Mouse (Mus musculus) bone marrow macrophage, adult 2 months (primary cell): Measurements from ENCODE around the gene Zbtb45.

ENCODE experiments used
- CTCF ChIP-seq: IDR thresholded peaks from 2 replicates; pipeline ENCODE4 v1.5.1; 2012; ENCODE audit warnings: low read depth, mild to moderate bottlenecking, low read length, moderate library complexity
- POLR2A ChIP-seq: IDR thresholded peaks from 2 replicates; pipeline ENCODE4 v1.6.1; 2012; ENCODE audit warnings: mild to moderate bottlenecking, low read depth, low read length, borderline replicate concordance

DNA sequence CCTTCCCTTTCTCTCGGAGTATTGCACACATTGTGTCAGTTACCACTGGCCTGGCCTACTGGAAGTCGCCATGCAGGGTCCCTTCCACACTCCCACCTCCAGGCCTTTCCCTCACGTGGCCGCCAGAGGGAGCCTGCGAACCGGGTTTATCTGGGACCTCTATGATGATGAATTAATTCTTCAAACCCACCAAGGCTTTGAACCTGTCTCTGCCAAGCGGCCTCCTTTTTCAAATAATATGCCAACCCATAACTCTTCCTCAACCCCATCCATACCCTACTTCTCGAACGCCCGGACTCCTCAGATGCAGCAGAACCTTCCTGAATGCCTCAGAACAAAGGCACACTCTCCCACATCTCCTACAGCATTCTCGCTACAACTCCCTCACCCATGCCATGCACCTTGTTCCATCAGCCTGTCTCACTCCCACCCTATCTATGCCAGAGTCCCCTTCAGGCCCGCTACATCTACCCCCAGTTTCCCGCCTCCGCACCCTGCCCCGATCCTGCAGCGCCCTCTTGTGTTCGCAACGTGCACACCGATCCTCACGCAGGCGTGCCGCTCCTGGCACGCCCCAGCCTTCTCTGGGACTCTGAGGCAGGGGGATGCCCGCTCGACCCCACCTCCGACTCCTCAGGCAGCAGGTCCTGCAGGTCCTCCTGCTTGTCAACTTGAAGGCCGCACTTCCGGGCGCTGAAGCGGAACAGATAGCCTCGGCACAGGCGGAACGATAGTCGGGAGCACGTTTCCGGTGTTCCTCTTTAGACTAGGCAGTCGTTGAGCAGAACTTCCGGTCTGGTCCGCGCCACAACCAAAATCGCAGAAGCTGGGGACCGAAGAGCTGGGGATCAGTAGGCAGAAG is 460 bp downstream of the Zbtb45 start:
- peak; percentile 98 for TF ChIP-seq CTCF
- no peak for TF ChIP-seq POLR2A
